Mouse (Mus musculus) regulatory T cell (primary cell): Measurements from ENCODE around the gene Tjp3.

Source experiments
- in situ Hi-C: fragments of 300-600 bp; cut with MboI, MseI; formaldehyde crosslinking; loops from one replicate; pipeline ENCODE4 v1.15.1; 2025; ENCODE audit warnings: high pct_unique_total_duplicates

Gene Tjp3

GRCm38 (mm10) chr10:81291511-81292104 lies at the start of gene Tjp3:
Gene Tjp3 (minus strand): TSS chr10:81291581.
- in situ Hi-C loops, result no loop called here

- in situ Hi-C loops, result no loop called here
These were observed 49.4 kb upstream of the Tjp3 start for GRCm38 (mm10) chr10:81340551-81341332.

DNA sequence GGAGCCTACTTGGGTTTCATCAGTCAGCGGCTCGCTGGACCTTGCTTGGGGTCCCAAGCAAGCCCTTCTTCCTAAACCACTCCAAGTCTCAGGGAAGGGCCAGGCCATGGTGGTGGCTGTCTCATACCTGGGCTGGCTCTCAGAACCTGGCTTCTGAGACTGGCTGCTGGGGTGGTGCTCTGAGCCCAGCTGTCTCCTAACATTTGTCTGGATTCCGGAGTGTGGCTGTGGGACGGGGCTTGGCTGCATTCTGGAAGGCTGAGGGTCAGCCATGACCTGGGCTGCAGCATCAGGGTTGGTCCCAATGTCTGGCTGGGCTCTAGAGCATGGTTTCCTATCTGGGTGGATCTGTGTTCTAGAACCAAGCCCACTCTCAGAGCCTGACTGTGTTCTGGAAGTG lies 45.2 kb upstream of the Tjp3 start:
- in situ Hi-C loops, result no loop called here

- in situ Hi-C loops, result no loop called here
These were observed 44.3 kb upstream of the Tjp3 start for GRCm38 (mm10) chr10:81335393-81336340.

- in situ Hi-C loops, result no loop called here
These were observed 42.9 kb upstream of the Tjp3 start for GRCm38 (mm10) chr10:81334324-81334723.

- in situ Hi-C loops, result no loop called here
These were observed 40.9 kb upstream of the Tjp3 start for GRCm38 (mm10) chr10:81332277-81332676.

DNA sequence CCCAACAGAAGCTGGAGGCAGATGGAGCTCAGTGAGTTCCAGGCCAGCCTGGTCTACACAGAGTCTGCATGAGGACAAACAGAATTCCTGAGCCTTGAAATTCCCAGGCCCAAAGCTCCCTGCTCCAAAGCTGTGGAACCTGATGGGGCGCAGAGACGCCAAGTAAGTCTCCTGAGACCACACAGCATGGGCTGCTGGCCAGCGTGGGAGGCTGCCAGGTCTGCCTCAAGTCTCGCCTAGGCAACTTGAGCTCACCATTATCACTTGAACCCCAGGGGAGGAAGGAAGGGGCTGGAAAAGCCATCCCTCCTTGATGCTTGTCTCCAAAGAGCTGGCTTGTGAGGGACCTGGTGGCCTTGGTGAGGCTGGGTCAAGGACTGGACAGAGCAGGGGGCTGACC lies 38.6 kb upstream of the Tjp3 start:
- in situ Hi-C loops, result no loop called here

DNA sequence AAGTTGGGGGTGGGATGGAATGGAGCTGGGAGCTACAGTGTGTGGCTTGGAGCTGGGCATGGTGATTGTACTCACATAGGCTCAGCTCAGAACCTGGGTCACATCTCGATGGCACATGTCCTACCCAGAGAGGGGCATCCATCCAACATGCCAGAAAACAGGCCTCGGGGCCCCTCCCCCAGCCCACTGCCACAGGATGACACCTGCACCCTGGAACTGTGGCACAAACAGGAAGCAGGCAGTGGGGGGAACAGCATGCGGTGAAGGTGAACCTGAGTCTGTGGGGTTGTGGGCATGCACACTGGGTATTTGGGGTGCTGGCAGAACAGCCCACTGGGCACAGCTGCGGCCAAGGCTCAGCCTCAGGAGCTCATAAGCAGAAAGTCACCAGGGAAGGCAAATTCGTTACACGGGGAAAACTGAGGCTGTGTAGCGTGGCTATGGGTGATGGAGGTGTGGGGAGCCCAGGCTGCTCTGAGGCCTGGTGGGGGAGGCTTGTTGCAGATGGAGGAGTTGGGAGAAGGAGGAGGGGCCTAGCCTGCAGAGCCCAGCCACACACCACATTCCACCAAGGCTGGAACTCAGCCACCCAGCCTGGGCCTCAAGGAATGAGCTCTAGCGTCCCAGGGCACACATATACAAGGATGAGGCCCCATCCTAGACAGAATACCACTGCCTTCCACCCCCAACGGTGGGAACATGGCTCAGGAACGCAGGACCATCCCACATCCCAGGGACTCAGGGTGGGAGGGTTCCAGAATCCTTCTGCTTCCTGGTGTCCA lies 38.0 kb upstream of the Tjp3 start:
- in situ Hi-C loops, result no loop called here

- in situ Hi-C loops, result no loop called here
These were observed 37.0 kb upstream of the Tjp3 start, which contains the start of gene Tbxa2r for GRCm38 (mm10) chr10:81328386-81328785. Gene Tbxa2r (plus strand): TSS chr10:81328731.

DNA sequence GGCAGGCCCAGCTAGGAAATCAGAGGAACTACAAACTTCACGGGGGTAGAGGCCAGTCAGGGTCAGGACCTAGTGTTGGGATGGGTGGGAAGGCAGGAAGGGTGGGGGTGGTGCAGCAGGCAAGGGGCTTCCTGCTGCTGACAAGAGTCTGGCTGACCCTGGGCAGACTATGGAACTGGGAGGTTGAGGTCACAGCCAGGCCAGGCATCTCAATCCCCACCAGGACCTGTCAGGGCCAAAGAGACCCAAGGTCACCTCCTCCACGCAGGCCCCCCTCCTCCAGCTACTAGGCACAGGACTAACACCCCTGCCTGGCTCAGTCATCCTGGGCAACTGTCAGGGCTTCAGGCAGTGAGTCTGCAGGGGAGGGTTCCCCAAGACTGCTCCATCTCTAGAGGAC lies 36.6 kb upstream of the Tjp3 start:
- in situ Hi-C loops, result no loop called here

DNA sequence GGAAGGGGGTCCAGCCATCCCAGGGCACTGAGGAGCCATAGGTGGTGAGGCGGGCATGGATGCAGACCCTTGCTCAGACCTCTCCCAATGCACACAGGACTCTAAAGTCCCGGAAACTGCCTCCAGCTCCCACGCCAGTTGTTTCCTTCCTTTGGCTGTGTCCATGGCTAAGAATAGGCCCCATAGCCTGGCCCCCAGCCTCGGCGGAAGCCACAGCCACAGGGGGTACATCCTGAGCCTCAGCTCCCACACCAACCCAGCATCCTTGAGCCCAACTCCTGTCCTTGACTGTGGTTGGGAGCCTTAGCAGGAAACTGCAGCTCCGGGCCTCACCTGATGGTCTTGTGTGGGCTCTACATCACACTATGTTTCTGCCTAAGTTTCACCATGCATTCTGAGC lies 35.5 kb upstream of the Tjp3 start:
- in situ Hi-C loops, result no loop called here

GRCm38 (mm10) chr10:81325781-81326180 lies 34.4 kb upstream of the Tjp3 start:
- in situ Hi-C loops, result no loop called here

DNA sequence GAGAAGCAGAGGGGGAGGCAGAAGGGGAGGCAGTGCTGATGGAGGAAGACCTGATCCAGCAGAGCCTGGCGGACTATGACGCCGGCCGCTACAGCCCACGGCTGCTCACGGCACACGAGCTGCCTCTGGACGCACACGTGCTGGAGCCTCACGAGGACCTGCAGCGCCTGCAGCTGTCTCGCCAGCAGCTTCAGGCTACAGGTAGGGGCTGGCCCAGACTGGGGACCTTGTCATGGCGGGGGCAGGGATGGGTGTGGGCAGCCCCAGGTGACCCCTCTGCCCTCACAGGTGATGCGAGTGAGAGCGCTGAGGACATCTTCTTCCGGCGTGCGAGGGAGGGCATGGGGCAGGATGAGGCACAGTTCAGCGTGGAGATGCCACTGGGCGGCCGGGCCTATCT lies 33.8 kb upstream of the Tjp3 start:
- in situ Hi-C loops, result no loop called here

DNA sequence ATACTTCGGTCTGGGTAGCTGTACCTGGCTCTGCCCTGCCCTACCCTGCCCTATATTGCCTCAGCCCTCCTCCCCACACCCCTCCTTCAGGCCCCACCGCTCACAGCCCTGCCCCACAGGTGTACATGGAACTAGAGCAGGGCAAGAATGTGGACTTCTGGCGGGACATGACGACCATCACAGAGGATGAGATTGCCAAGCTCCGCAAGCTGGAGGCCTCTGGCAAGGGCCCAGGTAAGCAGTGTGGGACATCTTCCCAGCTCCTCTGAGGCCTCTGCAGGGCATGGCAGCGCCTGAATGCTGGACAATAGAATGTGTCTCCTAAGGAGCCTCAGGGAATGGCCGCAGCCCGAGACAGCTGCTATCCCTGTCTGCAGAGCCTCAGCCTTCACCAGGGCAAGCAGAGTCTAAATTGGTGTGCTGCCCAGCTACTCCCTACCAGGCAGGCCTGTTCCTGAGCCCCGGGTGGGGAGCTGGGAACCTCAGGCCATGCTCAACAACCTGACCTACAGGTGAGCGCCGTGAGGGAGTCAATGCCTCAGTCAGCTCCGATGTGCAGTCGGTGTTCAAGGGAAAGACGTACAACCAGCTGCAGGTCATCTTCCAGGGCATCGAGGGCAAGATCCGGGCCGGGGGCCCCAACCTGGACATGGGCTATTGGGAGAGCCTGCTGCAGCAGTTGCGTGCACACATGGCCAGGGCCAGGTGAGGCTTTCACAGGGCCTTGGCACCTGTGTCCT lies 32.6 kb upstream of the Tjp3 start:
- in situ Hi-C loops, result no loop called here

GRCm38 (mm10) chr10:81323141-81323775 lies 31.9 kb upstream of the Tjp3 start:
- in situ Hi-C loops, result no loop called here

- in situ Hi-C loops, result no loop called here
These were observed 31.1 kb upstream of the Tjp3 start for GRCm38 (mm10) chr10:81322444-81322843.

DNA sequence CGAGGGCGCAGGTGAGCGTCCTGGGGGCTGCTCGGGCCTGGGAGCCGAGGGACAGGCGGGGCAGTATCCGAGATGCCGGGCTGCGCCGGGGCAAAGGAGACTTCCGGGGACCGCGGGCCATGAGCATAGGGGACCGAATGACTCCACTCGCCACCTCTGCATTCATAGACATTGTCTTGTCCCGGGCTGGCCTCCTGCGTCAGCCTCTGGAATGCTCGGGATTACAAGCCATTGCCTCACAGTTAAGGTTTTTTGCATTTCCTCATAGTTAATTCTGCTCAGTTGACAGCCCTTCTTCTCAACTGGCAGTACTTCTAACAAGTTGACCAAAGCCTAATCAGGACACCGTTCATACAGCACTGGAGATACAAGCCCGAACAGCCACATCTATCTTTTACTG lies 30.1 kb upstream of the Tjp3 start:
- in situ Hi-C loops, result no loop called here

DNA sequence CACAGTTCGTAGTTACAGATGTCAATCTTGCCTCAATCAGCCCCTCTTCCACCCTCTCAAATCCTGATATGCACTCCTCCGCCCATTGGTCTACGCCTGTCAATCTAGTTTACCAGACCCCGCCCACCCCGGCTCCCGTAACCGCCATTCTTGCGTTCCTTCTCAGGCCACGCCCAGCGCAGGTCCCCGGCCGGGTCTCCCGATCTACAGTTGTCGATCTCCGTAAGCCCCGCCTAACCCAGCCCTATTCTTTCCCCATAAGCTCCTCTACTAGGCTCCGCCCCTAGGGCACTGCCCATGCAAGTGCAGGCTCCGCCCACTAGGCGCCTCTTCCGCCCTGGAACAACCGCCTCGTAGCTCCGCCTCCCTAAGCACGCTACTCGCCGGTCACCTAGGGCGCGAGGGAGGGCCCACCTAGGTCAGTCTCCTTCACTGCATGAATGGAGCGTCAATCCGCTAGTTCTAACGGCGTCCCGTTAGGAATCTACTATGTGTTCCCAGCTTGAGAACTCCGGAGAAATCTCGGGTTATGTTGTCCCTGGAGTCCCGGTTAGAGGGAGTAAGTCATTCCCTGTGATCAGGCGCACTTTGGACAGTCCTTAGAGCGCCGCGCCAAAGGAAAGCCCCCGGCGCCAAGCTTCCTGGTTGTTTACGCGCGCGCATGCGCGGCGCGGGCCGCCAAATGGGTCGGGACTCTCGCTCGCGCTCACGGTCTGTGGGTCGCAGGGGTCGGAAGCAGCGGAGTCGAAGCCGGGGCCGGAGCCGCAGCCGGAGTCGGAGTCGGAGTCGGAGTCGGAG lies 29.4 kb upstream of the Tjp3 start, which contains the start of gene Cactin:
Gene Cactin (plus strand): TSS at position 554 of the 798 bp plus-strand sequence.
- in situ Hi-C loops, result no loop called here
